Mouse (Mus musculus) left cerebral cortex, adult 18-20 months (tissue): ENCODE results near the gene Casp6. TPM values are rescaled to one million over a fixed set of nuclear protein-coding genes. Genes with fewer than 3 reads are reported as not detected.

ENCODE experiments used
- DNase-seq, 2 experiments: peaks; one replicate each; pipeline ENCODE4 v3.0.0; 2021 to 2022; ENCODE audit warnings: low spot score in 2 of 2, mixed read lengths in 1 of 2
- long read RNA-seq, 2 experiments: library from polyadenylated mRNA; stranded (forward); transcript quantifications; one replicate each; pipeline ENCODE4 v2.0.0; 2021
- total RNA-seq, 2 experiments: library from RNA; stranded (reverse); gene quantifications; 2 replicates each; pipeline ENCODE4 v1.2.3; 2021

Gene Casp6
- 1 to 10 TPM; 5.3 to 7.8 TPM for total RNA-seq
- long read RNA-seq, experiment 1, partial matches to known transcripts: 0 of 6 reads
- long read RNA-seq, experiment 1, other reads (novel, unspliced or antisense): 2 of 6 reads
- long read RNA-seq, experiment 2, transcript Casp6-201 (7 exons, 1,456 nt): major isoform, 6 of 8 reads
- long read RNA-seq, experiment 2, partial matches to known transcripts: 0 of 8 reads
- long read RNA-seq, experiment 2, other reads (novel, unspliced or antisense): 2 of 8 reads

GRCm38 (mm10) chr3:129901271-129901809 lies at the start of gene Casp6:
Casp6 (plus strand) TSS chr3:129901425.
- peak; percentile 62 to 69 for DNase-seq

- DNase-seq: no peak
Measured at GRCm38 (mm10) chr3:129862592-129862991, 38.6 kb upstream of the Casp6 start.

GRCm38 (mm10) chr3:129863698-129864097 lies 37.5 kb upstream of the Casp6 start:
- DNase-seq: peak; percentile 17 to 39

- DNase-seq: no peak
Measured at GRCm38 (mm10) chr3:129877327-129877726, 23.9 kb upstream of the Casp6 start.

GRCm38 (mm10) chr3:129878405-129879021 lies 22.7 kb upstream of the Casp6 start, which contains the start of gene Pla2g12a:
Pla2g12a (plus strand) TSS chr3:129878606.
- DNase-seq: peak; percentile 93 to 96

GRCm38 (mm10) chr3:129879131-129879757 lies 22.0 kb upstream of the Casp6 start:
- no peak for DNase-seq

GRCm38 (mm10) chr3:129879913-129880312 lies 21.3 kb upstream of the Casp6 start:
- no peak for DNase-seq

GRCm38 (mm10) chr3:129880925-129881593 lies 20.2 kb upstream of the Casp6 start:
- DNase-seq: no peak

- DNase-seq: no peak
Measured at GRCm38 (mm10) chr3:129885577-129885976, 15.6 kb upstream of the Casp6 start.

GRCm38 (mm10) chr3:129886430-129886829 lies 14.8 kb upstream of the Casp6 start:
- no peak for DNase-seq

- no peak for DNase-seq
Measured at GRCm38 (mm10) chr3:129887779-129888517, 13.3 kb upstream of the Casp6 start.

- no peak for DNase-seq
Measured at GRCm38 (mm10) chr3:129892003-129892402, 9.2 kb upstream of the Casp6 start.

GRCm38 (mm10) chr3:129893143-129893542 lies 8.1 kb upstream of the Casp6 start:
- no peak for DNase-seq

GRCm38 (mm10) chr3:129896591-129896990 lies 4.6 kb upstream of the Casp6 start:
- DNase-seq: no peak

GRCm38 (mm10) chr3:129898886-129899285 lies 2.3 kb upstream of the Casp6 start:
- no peak for DNase-seq

- no peak for DNase-seq
Measured at GRCm38 (mm10) chr3:129903369-129903768, 2.1 kb downstream of the Casp6 start.

GRCm38 (mm10) chr3:129903866-129904265 lies 2.6 kb downstream of the Casp6 start:
- no peak for DNase-seq

GRCm38 (mm10) chr3:129904381-129905132 lies 3.3 kb downstream of the Casp6 start:
- DNase-seq: no peak

- DNase-seq: no peak
Measured at GRCm38 (mm10) chr3:129912025-129912424, 10.8 kb downstream of the Casp6 start.

GRCm38 (mm10) chr3:129913241-129913640 lies 12.0 kb downstream of the Casp6 start:
- no peak for DNase-seq
